Mouse (Mus musculus): ENCODE results near the gene Rab7. TPM values are rescaled to one million over a fixed set of nuclear protein-coding genes. Genes with fewer than 3 reads are reported as not detected.

Gene Rab7
- polyA plus RNA-seq (2015; fragmentation: Illumina TruSeq; extraction: RNeasy Lipid Tissue Mini Kit (QIAGEN cat#74804); ENCODE audit: low read depth, low replicate concordance) = 426 TPM

GRCm38 (mm10) chr6:88044577-88045405, at the start of gene Rab7:
Gene Rab7, minus strand, starts transcription at chr6:88045270.

GRCm38 (mm10) chr6:88084278-88085151, 39.4 kb upstream of the Rab7 start, which contains the start of gene Rpn1:
Gene Rpn1, plus strand, starts transcription at chr6:88084482.

DNA sequence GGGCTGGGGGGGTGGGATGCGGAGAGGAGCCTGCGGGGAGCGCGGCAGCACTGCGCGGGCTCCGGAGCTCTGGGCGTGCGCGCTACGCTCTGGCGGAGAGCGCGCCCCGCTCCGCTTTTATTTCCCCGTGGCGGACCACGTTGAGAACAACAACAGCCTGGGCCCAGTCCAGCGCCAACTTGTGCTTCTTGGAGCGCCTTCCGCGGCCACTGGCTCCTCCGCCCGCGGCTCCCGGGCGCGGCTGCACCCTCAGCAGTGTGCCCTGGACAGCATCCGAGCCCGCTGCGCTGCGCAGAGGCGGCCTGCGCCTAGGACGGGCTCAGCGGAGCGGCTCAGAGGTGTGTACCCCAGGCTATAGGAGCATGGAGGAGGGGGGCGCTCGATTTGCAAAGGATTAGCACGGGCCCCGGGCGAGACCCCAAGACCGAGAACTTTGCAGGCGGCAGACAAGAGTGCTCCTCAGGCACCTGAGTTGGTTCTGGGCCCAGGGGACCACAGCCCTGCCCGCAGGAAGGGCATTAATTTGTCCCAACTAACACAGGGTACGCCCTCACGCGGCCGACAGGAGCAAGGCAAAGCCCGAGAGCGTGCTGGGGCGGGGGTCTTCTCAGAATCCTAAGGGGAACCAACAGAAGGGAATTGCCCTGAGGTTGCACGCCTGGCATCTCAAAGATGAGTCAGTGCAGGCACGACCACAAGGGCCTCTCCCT, 63.4 kb downstream of the Rab7 start, which contains the start of gene H1fx:
Gene H1fx, minus strand, starts transcription at position 91 of the 710 bp plus-strand sequence.

Other genes with a start within 250 kb of the Rab7 start
- gene Rab43, start 233.1 kb downstream of the Rab7 start, polyA plus RNA-seq (2015; fragmentation: Illumina TruSeq; extraction: RNeasy Lipid Tissue Mini Kit (QIAGEN cat#74804); ENCODE audit: low read depth, low replicate concordance) = 9.8 TPM
- 1.8 TPM for gene Gm45140, start 209.5 kb downstream of the Rab7 start, polyA plus RNA-seq (2015; fragmentation: Illumina TruSeq; extraction: RNeasy Lipid Tissue Mini Kit (QIAGEN cat#74804); ENCODE audit: low read depth, low replicate concordance)
- 28.0 TPM for gene Isy1, start 206.5 kb downstream of the Rab7 start, polyA plus RNA-seq (2015; fragmentation: Illumina TruSeq; extraction: RNeasy Lipid Tissue Mini Kit (QIAGEN cat#74804); ENCODE audit: low read depth, low replicate concordance)
- 436 TPM for gene Cnbp, start 194.2 kb downstream of the Rab7 start, polyA plus RNA-seq (2015; fragmentation: Illumina TruSeq; extraction: RNeasy Lipid Tissue Mini Kit (QIAGEN cat#74804); ENCODE audit: low read depth, low replicate concordance)
- gene Copg1, start 157.5 kb downstream of the Rab7 start, polyA plus RNA-seq (2015; fragmentation: Illumina TruSeq; extraction: RNeasy Lipid Tissue Mini Kit (QIAGEN cat#74804); ENCODE audit: low read depth, low replicate concordance) = 223 TPM
- gene Hmces, start 131.3 kb downstream of the Rab7 start, polyA plus RNA-seq (2015; fragmentation: Illumina TruSeq; extraction: RNeasy Lipid Tissue Mini Kit (QIAGEN cat#74804); ENCODE audit: low read depth, low replicate concordance) = 27.1 TPM
- 20.5 TPM for gene H1fx, start 63.6 kb downstream of the Rab7 start, polyA plus RNA-seq (2015; fragmentation: Illumina TruSeq; extraction: RNeasy Lipid Tissue Mini Kit (QIAGEN cat#74804); ENCODE audit: low read depth, low replicate concordance)
- gene Rpn1, start 39.2 kb upstream of the Rab7 start, polyA plus RNA-seq (2015; fragmentation: Illumina TruSeq; extraction: RNeasy Lipid Tissue Mini Kit (QIAGEN cat#74804); ENCODE audit: low read depth, low replicate concordance) = 141 TPM
- gene Gata2, start 148.6 kb upstream of the Rab7 start, polyA plus RNA-seq (2015; fragmentation: Illumina TruSeq; extraction: RNeasy Lipid Tissue Mini Kit (QIAGEN cat#74804); ENCODE audit: low read depth, low replicate concordance) = 3.0 TPM
- gene Dnajb8, start 177.0 kb upstream of the Rab7 start, polyA plus RNA-seq (2015; fragmentation: Illumina TruSeq; extraction: RNeasy Lipid Tissue Mini Kit (QIAGEN cat#74804); ENCODE audit: low read depth, low replicate concordance) = not detected